Mouse (Mus musculus): ENCODE measurements around the gene Nfib.

Nfib gene

GRCm38 (mm10) chr4:82383346-82383745 is 322.2 kb downstream of the Nfib start:
- no peak for DNase-seq

GRCm38 (mm10) chr4:82381786-82382185 is 323.8 kb downstream of the Nfib start:
- DNase-seq = no peak

GRCm38 (mm10) chr4:82380578-82380977 is 325.0 kb downstream of the Nfib start:
- DNase-seq = no peak

- DNase-seq = no peak
Measured at GRCm38 (mm10) chr4:82378050-82378449, 327.5 kb downstream of the Nfib start.

GRCm38 (mm10) chr4:82377621-82378020 is 327.9 kb downstream of the Nfib start:
- DNase-seq = no peak

- no peak for DNase-seq
Measured at GRCm38 (mm10) chr4:82374560-82374959, 331.0 kb downstream of the Nfib start.

- DNase-seq = no peak
Measured at GRCm38 (mm10) chr4:82372217-82372616, 333.3 kb downstream of the Nfib start.

- no peak for DNase-seq
Measured at GRCm38 (mm10) chr4:82371471-82371870, 334.1 kb downstream of the Nfib start.

- no peak for DNase-seq
Measured at GRCm38 (mm10) chr4:82369011-82369776, 336.4 kb downstream of the Nfib start.

GRCm38 (mm10) chr4:82368091-82368775 is 337.3 kb downstream of the Nfib start:
- DNase-seq = no peak

GRCm38 (mm10) chr4:82364696-82365385 is 340.7 kb downstream of the Nfib start:
- DNase-seq = no peak

- no peak for DNase-seq
Measured at GRCm38 (mm10) chr4:82363951-82364350, 341.6 kb downstream of the Nfib start.

GRCm38 (mm10) chr4:82362294-82362693 is 343.3 kb downstream of the Nfib start:
- no peak for DNase-seq

- DNase-seq = no peak
Measured at GRCm38 (mm10) chr4:82360081-82360511, 345.5 kb downstream of the Nfib start.

GRCm38 (mm10) chr4:82359110-82359509 is 346.4 kb downstream of the Nfib start:
- DNase-seq = no peak

GRCm38 (mm10) chr4:82349006-82349405 is 356.5 kb downstream of the Nfib start:
- DNase-seq = no peak

GRCm38 (mm10) chr4:82344787-82345186 is 360.8 kb downstream of the Nfib start:
- DNase-seq = no peak

- DNase-seq = no peak
Measured at GRCm38 (mm10) chr4:82344224-82344623, 361.3 kb downstream of the Nfib start.

- no peak for DNase-seq
Measured at GRCm38 (mm10) chr4:82338930-82339329, 366.6 kb downstream of the Nfib start.

- DNase-seq = no peak
Measured at GRCm38 (mm10) chr4:82338481-82338880, 367.1 kb downstream of the Nfib start.

GRCm38 (mm10) chr4:82336951-82337381 is 368.6 kb downstream of the Nfib start:
- no peak for DNase-seq

GRCm38 (mm10) chr4:82335266-82335865 is 370.2 kb downstream of the Nfib start:
- no peak for DNase-seq

GRCm38 (mm10) chr4:82333413-82333812 is 372.1 kb downstream of the Nfib start:
- no peak for DNase-seq
